Mouse (Mus musculus): Measurements from ENCODE around the gene Gm10251.
A peak's percentile ranks its signal among the peaks of the same experiment; 100 is the strongest.
"Not testable (repeated sequence)": the region's sequence is repeated elsewhere in the genome, so short reads cannot be mapped to it uniquely, and the experiment has no call there.

The Gm10251 gene

DNA sequence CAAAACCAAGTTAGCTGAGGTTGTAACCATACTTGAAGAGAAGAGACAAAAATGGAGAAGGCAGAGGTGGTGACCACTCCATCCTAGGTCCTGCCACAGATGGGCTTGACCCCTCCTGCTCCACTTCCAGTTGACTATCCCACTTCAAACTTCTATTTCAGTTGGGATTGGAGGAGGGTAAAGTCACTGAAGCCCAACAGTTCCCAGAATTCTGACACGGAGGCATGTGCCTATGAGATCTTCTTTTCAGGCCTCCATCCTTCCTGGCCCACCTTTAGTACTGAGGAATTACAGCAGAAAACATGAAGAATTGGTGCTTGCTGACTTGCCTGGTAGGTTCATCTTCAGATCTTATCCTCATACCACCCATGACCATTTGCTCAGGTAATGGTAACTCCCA is at the start of gene Gm10251:
TSS of gene Gm10251 (minus strand) at position 101 of the 400 bp plus-strand sequence.
- not testable (repeated sequence) for DNase-seq

DNA sequence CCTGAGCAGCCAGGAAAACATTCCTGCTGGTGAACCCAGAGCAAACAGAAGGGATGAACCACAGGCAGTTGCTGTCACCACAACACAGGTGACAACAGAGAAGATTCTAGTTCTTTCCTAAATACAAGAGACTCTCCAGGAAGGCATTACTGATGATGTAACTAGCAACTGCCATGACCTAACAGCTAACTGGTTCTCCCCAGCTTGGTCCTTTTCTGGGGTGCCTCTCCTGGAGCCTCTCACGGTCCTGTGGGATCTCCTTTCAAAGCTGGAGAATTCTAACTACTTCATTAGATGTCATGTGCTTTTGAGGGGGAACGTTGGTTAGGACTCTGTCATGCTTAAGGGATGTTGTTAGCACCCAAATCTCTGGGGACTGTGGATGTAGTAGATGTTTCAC is 36.2 kb upstream of the Gm10251 start, which contains the start of gene Gm8050:
TSS of gene Gm8050 (minus strand) at position 101 of the 400 bp plus-strand sequence.
- not testable (repeated sequence) for DNase-seq

DNA sequence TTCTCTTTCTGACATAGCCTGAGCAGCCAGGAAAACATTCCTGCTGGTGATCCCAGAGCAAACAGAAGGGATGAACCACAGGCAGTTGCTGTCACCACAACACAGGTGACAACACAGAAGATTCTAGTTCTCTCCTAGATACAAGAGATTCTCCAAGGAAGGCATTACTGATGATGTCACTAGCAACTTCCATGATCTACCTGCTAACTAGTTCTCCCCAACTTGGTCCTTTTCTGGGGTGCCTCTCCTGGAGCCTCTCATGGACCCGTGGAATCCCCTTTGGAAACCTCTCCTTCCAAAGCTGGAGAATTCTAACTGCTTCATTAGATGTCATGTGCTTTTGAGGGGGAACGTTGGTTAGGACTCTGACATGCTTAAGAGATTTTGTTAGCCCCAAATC is 61.7 kb downstream of the Gm10251 start, which contains the start of gene Gm3460:
TSS of gene Gm3460 (minus strand) at position 101 of the 400 bp plus-strand sequence.
- not testable (repeated sequence) for DNase-seq

DNA sequence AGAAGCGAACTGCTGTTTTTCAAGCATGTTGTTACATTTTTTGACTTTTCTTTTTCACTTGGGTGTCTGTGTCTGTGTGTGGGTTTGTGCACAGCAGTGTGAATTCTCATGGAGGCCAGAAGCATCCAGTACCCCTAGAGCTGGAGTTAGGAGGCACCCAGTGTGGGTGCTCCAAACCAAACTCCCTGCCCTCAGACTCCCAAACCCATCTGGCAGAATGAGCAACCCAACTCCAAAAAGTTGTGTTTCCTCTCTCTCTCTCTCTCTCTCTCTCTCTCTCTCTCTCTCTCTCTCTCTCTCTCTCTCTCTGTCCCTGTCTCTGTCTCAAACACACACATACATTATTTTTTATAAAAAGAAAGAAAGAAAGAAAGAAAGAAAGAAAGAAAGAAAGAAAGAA is 77.5 kb downstream of the Gm10251 start:
- peak; percentile 1 for DNase-seq

DNA sequence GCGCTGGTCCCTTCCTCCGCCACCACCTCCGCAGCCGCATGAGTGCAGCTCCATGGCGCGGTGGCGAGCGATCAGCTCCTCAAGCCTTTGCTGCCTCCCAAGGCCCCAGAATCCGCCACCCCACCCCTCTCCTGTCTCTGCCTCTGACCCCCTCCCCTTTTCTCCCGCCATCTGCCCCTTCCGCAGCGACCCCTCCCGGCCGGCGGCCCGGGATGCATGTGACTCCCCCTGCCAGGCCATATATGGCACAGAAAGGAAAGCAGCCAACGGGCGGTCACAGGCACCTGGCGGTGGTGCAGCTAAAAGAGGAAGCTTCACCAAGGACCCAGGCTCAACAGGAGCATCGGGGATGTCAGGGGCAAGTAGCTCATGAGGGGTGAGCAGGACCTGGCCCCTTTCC is 79.0 kb downstream of the Gm10251 start:
- peak; percentile 0 for DNase-seq

DNA sequence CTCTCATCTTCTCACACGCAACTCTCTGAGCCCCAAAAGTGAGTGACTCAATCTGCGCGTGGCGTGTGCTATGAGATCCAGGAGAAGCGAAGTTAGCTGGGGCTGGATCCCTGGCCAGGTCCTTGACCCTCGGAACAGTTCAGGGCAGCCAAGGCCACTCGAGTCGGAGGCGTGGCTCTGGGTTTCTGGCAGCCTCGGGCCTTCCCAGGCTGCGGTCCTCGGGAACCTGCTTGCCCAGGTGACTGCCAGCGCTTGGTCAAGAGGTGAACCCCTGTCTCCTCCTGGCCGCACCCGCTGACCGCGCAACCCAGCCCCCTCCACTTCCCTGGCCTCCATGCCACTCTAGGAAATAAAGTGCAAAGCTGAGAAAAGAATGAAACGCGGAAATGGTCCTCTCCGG is 79.4 kb downstream of the Gm10251 start:
- peak; percentile 1 for DNase-seq

DNA sequence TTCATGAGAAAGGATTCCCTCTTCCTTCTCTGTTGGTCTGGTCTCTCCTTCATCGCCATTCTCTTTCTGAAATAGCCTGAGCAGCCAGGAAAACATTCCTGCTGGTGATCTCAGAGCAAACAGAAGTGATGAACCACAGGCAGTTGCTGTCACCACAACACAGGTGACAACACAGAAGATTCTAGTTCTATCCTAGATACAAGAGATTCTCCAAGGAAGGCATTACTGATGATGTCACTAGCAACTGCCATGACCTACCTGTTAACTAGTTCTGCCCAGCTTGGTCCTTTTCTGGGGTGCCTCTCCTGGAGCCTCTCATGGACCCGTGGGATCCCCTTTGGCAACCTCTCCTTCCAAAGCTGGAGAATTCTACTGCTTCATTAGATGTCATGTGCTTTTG is 93.5 kb downstream of the Gm10251 start, which contains the start of gene Gm3629:
TSS of gene Gm3629 (minus strand) at position 101 of the 400 bp plus-strand sequence.
- not testable (repeated sequence) for DNase-seq
